Mouse (Mus musculus) megakaryocyte, adult 5-6 weeks (primary cell): Measurements from ENCODE around the gene Ttll11. TPM values are rescaled to one million over a fixed set of nuclear protein-coding genes. Genes with fewer than 3 reads are reported as not detected.

Source experiments
- ATAC-seq: 2 replicates; pipeline ENCODE4 v1.8.0; 2016; ENCODE audit warnings: mild to moderate bottlenecking, inconsistent platforms; ENCODE audit not compliant: poor library complexity, severe bottlenecking
- total RNA-seq, 2 experiments: library from RNA; stranded (forward) in 1 of 2; stranded (reverse) in 1 of 2; fragments of 153-499, 151-499 nt in 1 of 2; fragments of 221-1000, 200-1000 nt in 1 of 2; gene quantifications; 2 replicates each; pipeline versions ENCODE4 v1.2.3 to v1.2.4; 2015 to 2017

The Ttll11 gene
- total RNA-seq, 2 experiments from 2014 or later = 0.48 TPM; not detected in 1

GRCm38 (mm10) chr2:35859708-35860393 lies 119.9 kb downstream of the Ttll11 start:
- ATAC-seq = no peak

- no peak for ATAC-seq
Observed at GRCm38 (mm10) chr2:35858281-35858680, 121.4 kb downstream of the Ttll11 start.

GRCm38 (mm10) chr2:35856901-35857300 lies 122.8 kb downstream of the Ttll11 start:
- no peak for ATAC-seq

GRCm38 (mm10) chr2:35854877-35855276 lies 124.8 kb downstream of the Ttll11 start:
- no peak for ATAC-seq

- no peak for ATAC-seq
Observed at GRCm38 (mm10) chr2:35852971-35853370, 126.7 kb downstream of the Ttll11 start.

- ATAC-seq = no peak
Observed at GRCm38 (mm10) chr2:35852164-35852509, 127.6 kb downstream of the Ttll11 start.

- ATAC-seq = no peak
Observed at GRCm38 (mm10) chr2:35851420-35852163, 128.1 kb downstream of the Ttll11 start.

- no peak for ATAC-seq
Observed at GRCm38 (mm10) chr2:35849632-35850230, 130.0 kb downstream of the Ttll11 start.

GRCm38 (mm10) chr2:35845611-35846504 lies 133.9 kb downstream of the Ttll11 start:
- ATAC-seq = no peak

- no peak for ATAC-seq
Observed at GRCm38 (mm10) chr2:35843896-35844690, 135.6 kb downstream of the Ttll11 start.

- no peak for ATAC-seq
Observed at GRCm38 (mm10) chr2:35842780-35843474, 136.8 kb downstream of the Ttll11 start.

GRCm38 (mm10) chr2:35841841-35842420 lies 137.8 kb downstream of the Ttll11 start:
- no peak for ATAC-seq

GRCm38 (mm10) chr2:35840956-35841816 lies 138.5 kb downstream of the Ttll11 start:
- ATAC-seq = peak; percentile 93

GRCm38 (mm10) chr2:35838751-35839479 lies 140.8 kb downstream of the Ttll11 start:
- ATAC-seq = no peak

- ATAC-seq = no peak
Observed at GRCm38 (mm10) chr2:35834198-35834913, 145.4 kb downstream of the Ttll11 start.

GRCm38 (mm10) chr2:35833546-35833945 lies 146.2 kb downstream of the Ttll11 start:
- no peak for ATAC-seq
